Mouse (Mus musculus) gastrocnemius, postnatal 36 days (tissue): ENCODE measurements around the gene Zmym4. TPM values are rescaled to one million over a fixed set of nuclear protein-coding genes. Genes with fewer than 3 reads are reported as not detected.
"Not testable (repeated sequence)": the region's sequence is repeated elsewhere in the genome, so short reads cannot be mapped to it uniquely, and the experiment has no call there.

ENCODE experiments used
- DNase-seq, 2 experiments: peaks; one replicate each; pipeline ENCODE4 v3.0.0; 2022
- intact Hi-C: fragments of 180-260 bp; cut with DNase I; formaldehyde crosslinking; loops from one replicate; pipeline ENCODE4 v1.15.1; 2025
- total RNA-seq, 2 experiments: library from RNA; stranded (reverse); gene quantifications; 2 replicates each; pipeline ENCODE4 v1.2.3; 2021

The Zmym4 gene
- total RNA-seq, 2 experiments from 2014 or later = 13.8 to 15.9 TPM

DNA sequence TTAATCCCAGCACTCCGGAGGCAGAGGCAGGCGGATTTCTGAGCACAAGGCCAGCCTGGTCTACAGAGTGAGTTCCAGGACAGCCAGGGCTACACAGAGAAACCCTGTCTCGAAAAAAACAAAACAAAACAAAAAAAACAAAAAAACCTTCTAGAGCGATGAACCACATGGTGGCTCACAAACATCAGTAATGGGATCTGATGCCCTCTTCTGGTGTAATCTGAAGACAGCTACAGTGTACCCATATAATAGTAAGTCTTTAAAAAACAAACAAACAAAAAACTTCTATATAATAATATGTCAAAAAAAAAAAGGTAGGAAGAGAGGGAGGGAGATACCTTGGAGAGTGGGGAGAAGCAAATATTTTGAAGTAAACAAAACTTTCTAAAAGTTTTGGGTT, 17.1 kb downstream of the Zmym4 start:
- intact Hi-C loops = not testable (repeated sequence)

DNA sequence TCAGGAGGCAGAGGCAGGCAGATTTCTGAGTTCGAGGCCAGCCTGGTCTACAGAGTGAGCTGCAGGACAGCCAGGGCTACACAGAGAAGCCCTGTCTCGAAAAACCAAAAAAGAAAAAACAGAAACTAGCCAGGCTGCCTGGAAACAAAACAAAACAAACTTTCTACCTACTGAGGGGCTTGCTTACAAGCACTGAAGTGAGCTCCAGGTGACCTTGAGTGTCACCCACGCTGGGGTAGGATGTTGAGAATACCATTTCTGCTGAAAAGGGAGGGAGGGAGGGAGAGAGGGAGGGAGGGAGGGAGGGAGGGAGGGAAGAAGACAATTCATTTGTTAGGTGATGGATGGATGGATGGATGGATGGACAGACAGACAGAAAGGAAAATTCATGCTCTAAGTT, 24.5 kb downstream of the Zmym4 start:
- intact Hi-C loops = no loop called here

More for the DNA sequence above, 17.1 kb downstream of the Zmym4 start:
- DNase-seq = not testable (repeated sequence)

DNA sequence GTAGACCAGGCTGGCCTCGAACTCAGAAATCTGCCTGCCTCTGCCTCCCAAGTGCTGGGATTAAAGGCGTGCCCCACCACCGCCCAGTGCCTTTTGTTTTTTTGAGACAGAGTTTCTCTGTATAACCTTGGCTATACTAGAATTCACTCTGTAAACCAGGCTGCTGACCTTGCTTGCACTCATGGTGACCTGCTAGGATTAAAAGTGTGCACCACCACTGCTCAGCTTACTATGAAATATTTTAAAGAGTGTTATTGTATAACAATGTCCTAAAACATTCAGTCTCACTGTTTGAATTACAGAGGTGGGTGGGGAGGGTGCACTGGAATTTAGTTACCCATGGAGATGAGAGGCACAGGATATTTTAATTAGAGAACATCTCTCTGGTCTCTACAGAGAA, 25.1 kb downstream of the Zmym4 start:
- intact Hi-C loops = no loop called here
- no peak for DNase-seq

More for the DNA sequence above, 24.5 kb downstream of the Zmym4 start:
- no peak for DNase-seq

DNA sequence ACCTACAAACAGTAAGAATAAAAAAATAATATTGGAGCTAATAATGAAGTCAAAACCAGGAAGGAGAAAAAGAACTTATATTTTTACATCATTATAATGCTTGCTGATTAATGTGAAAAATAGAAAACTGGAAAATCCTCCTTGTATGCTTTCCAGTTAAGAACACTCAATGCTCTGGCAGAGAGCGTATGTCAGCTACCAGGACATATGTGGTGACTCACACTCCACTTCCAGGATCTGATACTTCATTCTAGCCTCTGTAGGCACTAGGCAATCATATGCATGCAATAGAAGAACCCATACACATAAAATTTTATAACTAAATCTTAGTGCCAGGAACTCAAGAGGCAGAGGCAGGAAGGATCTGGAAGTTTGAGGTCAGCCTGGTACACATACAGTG, 40.2 kb downstream of the Zmym4 start:
- no peak for DNase-seq
- intact Hi-C loops = no loop called here

DNA sequence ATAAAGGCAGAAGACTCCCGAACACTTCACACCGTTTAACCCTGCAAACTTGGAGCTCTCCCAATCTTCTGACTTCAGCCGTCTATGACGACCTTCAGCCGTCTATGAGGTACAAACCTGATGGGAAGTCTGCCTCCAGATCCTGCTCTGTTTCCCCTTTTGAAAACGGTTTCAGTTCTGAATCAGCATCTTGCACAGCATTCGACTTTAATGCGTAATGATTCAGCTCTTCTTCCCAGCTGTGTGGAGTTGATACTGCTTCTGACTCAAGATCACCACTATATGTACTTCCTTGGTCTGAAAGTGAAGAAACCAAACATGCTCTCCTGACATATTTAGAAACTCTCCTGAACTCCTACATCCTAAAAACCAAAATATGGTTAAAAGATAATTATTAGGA, 78.1 kb downstream of the Zmym4 start:
- no peak for DNase-seq
- intact Hi-C loops = no loop called here

DNA sequence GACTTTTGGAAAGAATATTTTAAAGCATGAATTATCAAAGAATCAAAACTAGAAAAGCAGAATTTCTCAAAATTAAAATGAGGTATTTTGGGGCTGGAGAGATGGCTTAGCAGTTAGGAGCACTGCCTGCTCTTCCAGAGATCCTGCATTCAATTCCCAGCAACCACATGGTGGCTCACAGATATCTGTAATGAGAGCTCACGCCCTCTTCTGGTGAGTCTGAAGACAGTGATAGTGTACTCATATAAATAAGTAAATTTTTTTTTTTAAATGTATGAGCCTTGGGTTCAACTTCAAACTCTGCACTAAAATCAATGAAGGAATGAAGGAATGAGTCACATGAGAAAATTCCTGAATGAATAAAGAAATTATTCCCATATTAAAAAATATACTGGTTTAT, 82.0 kb downstream of the Zmym4 start:
- intact Hi-C loops = no loop called here

DNA sequence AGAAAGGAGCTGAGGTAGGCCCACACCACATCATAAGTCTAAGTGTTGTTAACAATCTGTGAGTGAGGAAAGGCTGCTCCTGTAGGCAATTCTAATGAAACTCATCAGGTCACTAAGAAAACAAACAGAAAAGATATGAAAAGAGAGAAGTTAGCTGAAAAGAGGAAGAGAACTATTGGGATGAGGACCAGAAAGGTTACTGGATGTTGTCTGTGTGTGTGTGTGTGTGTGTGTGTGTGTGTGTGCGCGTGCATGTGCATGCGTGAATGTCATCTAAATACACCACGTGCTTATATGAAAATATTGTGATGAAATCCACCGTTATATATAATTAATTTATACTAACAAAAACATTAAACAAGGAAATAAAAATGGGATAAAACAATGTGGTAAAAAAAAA, 84.3 kb downstream of the Zmym4 start:
- no peak for DNase-seq
- intact Hi-C loops = no loop called here

More for the DNA sequence above, 82.0 kb downstream of the Zmym4 start:
- no peak for DNase-seq

DNA sequence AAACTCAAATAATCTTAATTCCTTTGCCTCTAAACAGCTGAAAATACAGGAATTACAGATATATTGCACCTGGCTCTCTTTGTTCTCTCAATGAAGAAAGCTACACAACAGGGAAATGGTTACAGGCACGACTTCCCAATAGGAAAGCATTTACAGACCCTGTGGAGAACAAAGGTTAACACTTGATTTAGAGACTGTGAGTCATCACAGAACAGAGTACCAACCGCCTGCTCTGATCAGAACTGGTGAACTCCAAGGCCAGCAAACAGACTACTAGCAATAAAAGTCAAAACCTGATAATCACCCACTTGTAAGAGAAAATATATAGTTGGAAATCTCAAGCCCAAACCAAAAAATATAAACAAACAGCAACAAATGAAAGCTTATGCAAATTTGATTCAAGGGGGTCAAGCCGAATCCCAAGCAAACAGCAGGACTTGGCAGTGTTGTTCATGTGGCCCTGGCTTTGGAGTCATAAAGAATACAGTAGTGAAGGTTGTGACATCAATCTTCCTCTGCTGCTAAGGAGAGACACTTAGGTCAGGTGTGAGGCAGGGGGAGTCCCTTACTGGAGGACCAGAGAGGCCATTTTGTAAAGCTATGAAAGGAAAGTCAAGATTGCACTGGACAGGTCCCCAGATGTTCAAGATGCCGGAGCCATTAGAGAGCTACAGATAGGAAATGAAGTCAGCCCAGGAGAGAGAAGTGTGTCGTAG, 88.2 kb downstream of the Zmym4 start:
- no peak for DNase-seq
- intact Hi-C loops = no loop called here

DNA sequence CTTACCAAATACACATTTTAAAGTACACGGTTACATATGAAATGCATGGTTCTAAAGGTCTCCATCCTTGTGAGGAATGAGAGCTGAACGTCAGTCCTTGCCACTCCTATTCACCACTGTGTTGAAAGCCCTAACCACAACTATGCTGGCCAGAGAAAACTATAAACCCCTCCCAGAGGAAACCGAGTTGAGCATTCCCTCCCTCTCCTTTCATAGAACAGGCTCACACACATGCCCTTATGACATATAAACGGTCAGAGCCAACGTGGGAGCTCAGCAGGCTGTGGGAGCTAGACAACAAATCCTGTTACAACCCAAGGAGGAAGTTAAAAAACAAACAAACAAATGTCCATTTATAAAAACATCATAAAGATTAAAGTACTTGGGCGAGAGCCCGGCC, 95.2 kb downstream of the Zmym4 start:
- no peak for DNase-seq
- intact Hi-C loops = no loop called here

DNA sequence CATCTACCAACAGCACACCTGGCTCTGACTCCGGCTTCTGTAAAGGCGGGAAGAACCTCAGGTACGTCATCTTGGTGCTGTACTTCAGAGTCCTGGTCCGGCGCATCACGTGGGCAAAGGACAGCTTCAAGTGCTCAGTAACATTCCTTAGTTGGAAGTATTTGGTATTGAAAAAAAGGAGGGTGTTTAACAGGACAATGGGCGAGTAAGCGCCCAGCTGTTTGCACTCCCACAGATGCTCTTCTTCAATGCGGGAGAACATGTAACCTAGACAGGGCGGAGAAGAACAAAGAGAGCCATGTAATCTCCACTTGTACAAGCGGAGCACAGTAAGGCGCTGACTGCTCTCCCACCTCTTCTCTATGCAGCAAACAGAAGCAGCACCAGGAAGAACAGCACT, 99.2 kb downstream of the Zmym4 start:
- intact Hi-C loops = no loop called here
- no peak for DNase-seq

DNA sequence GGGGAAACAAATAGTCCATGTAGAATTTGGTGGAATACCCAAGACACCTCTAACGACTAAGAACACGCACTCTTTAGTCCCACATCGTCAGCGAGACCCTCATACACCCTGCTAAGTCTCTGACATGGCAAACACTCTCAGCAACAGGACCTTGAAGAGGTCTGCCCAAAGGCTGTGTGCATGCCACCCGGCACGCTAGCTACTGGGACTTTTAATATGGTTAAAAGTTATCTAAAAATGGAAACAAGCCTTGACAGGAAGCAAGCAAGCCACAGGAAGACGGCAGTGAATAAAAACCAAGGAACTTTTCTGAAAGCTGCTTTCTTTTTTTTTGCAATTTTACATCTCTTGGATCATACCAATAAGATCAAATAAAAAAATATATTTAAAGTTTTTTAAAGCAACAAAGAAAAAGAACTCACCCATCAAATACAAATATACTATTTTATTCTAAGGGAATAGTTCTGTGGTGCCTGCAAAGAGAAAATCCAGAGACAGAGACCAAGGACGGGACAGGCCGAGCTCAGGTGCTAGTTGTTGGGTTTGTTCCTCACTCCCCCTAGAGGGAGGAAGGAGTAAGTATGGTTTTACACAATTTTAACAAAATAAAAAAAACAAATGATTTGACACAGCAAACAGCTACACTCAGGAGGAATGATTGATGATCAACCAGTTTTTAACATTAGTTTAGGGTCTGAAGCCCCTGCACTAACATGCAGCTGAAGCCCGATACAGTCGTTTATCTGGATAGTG, 106.2 kb downstream of the Zmym4 start:
- intact Hi-C loops = no loop called here
- DNase-seq = no peak

DNA sequence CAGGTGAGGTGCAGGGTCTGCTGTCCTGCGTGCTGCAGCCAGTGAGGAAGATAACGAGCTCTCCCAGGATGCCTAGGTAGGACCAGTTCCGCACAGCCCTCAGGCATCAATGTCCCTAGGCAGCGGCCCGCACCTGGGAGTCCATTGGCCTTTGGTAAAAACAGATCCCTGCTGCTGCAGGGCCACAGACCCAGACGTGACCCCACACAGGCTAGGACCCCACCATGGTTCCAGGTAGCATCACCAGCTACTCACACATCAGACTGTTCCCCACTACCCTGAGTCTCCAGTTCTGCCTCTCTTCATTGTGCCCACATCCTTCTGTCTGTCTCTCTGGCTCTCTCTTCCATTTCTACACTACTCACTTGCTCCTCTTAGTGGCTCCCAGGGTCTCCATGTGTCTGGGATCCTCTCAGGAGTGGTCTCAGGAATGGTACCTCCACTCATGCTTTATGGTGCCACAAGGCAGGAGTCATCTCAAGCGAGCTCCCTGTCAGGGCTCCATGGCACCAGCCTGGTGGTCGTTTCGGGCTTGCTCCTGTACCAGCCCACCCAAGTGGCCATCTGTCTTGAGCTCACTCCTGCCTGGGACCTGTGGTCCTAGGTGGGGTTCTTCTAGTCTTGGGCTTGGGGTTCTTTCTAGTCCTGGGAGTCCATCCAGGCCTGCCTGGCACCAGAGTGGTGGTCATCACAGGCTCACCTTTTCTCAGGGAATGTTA, 107.5 kb downstream of the Zmym4 start:
- intact Hi-C loops = no loop called here
- no peak for DNase-seq

DNA sequence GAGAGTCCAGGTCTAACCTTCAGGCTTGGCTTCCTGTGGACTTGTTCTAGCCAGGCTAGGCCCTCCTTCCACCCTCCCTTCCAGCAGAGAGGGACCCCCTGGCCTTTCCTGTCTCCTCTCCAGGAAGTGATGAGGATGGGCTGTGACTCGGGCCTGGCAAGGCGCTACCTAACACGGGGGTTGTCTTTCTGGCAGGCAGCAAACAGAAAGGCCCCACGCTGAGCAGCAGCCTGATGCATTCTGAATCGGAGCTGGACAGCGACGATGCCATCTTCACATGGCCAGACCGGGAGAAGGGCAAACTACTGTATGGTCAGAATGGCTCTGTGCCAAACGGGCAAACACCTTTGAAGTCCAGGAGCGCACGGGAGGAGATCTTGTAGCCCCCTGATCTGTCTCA, 115.0 kb downstream of the Zmym4 start:
- intact Hi-C loops = no loop called here
- DNase-seq = no peak

DNA sequence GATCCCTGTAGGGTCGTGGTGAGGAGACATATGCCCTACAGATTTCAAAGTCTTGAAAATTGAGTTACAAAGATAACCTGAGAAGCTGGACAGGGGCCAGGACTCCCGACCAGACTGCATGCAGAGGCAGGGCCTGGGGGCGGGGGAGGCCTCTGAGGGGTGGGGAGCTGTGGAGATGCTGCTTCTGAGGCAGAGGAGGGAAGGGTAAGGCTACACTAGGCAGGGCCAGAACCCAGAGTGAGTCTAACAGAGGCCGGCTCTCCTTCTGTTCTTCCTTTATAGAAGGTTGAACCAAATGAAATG, 117.2 kb downstream of the Zmym4 start:
- intact Hi-C loops = no loop called here
- no peak for DNase-seq

DNA sequence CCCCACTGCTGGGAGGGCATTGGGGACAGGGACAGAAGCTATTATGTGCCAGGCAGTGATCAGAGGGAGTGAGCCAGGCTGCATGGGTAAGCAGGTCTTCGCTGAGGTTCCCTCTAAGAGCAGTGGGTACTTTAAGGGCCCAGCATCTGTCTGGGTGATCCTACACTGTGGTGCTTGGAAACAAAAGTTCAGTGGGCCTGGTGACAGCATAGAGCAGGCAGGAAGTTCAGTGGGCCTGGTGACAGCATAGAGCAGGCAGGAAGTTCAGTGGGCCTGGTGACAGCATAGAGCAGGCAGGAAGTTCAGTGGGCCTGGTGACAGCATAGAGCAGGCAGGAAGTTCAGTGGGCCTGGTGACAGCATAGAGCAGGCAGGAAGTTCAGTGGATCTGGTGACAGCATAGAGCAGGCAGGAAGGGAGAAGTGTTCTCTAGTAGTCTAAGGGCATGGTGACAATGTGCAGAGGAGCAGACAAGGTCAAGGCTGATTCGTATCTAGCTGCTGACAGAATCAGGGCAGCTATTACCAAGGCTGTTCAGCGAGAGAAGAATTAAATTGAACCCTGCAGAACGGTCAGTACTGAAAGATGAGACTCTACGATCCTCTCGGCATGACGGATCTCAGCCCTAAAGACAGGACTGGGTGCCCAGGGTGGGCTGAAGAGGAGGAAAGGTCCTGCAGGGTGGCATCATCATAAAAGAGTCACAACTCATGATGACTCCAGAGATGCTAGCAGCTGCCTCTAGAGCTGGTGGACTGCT, 117.7 kb downstream of the Zmym4 start:
- intact Hi-C loops = no loop called here

DNA sequence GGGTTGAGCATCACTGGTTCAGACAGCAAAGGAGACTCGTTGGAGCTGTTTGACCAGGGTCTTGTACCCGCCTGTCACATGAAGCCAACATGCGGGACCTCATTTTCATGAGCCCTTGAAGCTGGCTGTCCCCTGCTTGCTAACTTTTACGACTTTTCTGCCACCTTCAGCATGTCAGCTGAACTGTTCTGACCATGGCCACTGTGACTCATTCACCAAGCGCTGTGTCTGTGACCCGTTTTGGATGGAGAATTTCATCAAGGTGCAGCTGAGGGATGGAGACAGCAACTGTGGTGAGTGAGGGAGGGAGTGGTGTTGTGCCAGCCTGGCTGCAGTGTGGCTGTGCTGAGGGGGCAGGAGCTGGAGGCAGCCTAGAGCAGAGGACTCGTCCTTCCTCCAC, 121.0 kb downstream of the Zmym4 start:
- no peak for DNase-seq
- intact Hi-C loops = no loop called here

More for the DNA sequence above, 117.7 kb downstream of the Zmym4 start:
- DNase-seq = no peak

DNA sequence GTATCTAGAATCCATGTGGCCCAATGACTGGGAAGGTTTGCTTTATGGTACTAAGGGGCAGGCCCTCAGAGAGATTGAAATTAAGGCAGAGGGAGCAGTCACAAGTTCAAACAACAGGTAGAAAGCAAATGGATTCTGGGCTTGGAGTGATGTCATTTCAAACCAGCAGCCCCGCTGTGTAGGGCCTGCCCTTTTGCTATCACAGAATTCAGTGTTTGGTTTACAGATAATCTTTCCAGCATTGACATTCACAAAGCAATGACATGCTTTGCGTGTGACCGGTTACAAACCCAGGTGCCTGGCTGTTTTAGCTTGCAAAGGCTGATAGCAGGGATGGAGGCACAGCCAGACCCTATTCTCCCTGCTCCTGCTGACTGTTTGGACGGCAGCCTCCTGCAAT, 122.3 kb downstream of the Zmym4 start:
- intact Hi-C loops = no loop called here
- no peak for DNase-seq

DNA sequence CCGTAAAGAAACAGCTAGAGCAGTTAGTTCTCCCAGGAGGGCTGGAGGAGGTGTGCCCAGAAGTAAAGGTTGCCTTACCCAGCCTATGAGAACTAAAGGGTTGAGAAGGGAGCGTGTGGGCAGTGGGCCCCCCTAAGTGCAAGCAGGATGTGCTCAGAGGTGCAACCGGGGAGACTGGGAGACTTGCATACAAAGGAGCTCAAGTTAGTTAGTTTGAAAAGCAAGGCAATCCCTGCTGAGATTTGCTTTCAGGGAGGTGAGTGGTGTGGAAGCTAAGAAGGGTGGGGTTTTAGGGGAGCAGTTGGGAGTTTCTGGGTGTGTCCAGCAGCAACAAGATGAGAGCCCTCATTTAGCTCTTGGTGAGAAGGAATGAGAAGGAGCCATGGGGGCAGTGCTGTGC, 125.0 kb downstream of the Zmym4 start:
- no peak for DNase-seq
- intact Hi-C loops = loop anchor here (5.0 kb wide), 2 partner anchors 96 to 291 kb away; no protein-coding TSS in a partner anchor

DNA sequence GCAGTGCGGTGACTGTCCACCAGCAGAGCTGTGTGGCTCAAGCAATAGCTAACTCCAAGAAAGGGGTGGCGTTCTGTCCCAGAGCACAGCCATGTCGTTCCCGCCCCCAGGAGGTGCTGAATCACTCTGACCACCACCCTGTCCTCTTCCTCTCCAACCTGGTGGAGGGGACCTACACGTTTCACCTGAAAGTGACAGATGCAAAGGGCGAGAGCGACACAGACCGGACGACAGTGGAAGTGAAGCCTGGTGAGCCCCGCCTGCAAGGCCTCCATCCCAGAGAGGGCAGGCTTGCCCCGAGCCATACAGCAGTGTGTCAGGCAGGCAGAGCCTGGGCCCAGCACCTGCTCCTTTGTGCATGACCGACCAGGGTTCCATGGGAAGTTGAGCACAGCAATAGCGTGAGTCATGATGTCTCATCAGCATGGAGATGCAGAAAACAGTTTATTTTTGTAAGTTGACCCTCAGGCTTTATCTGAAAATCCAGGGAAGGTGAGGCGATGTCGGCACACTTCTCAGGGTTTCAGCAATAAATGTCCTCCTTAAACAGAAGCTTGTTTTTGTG, 126.9 kb downstream of the Zmym4 start:
- DNase-seq = no peak
- intact Hi-C loops = loop anchor here (2.0 to 5.0 kb wide), 3 partner anchors 94 to 289 kb away; no protein-coding TSS in a partner anchor

DNA sequence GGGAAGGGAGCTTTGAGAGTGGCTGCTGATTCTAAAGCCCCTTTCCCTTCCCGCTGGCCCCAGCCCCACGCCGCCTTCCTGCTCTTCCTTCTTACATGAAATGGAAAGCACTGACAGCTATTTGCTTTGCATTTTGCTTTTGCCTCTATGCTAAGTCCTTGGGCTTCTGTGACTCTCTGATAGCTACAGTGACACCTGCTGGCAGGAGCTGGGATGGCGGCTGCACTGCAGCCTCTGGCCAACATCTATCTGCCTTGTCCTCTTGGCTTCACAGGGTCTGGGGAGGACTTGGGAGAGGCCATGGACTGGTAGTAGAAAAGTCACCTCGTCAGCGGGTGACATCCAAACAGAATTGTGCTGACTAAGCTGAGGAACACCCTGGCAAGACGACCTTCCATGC, 128.1 kb downstream of the Zmym4 start:
- intact Hi-C loops = loop anchor here (2.0 to 5.0 kb wide), 3 partner anchors 93 to 288 kb away; no protein-coding TSS in a partner anchor
- peak; percentile 73 to 79 for DNase-seq
